In the genomic region with DNA sequence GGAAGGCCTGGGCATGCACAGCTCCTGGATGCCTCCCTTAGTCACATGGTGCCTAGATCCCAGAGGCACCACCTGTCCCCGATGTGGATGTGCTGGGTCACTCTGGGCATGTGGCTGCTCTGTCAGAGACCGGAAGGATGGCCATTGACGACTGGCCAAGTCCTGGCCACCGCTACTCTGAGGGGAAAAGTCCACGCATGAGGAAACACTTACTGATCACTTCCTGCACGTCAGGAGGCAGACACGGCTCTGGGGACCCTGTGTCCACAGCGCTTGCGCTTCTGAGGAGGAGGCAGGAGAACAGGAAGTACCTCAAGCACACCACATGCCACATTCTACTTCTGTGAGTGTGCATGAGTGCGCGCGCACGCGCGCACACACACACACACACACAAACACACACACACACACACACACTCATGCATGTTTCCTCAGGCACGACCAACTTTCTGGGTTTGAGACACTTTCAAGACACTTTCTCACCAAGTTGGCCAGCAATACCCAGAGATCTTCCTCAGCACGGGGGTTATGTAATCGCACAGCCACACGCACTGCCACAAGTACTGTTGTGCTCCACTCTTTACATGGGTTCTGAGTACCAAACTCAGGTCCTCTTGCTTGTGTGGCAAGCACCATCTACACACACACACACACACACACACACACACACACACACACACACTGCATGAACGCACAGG, we compare ENCODE assay signal across 9 mouse cellular contexts.
DNase-seq lines count a peak whose midpoint lies in the region; ATAC-seq and TF ChIP-seq lines count a peak whose summit lies in the region.
"Had no signal": no experiment of that assay in that cellular context is flagged by ENCODE, and none has a peak within 500 bp of the region (broad histone marks: within the 10 kb centered on the region; RNA-seq: fewer than 3 reads in every experiment).

No protein-coding gene starts in this region.

- no peak for TF ChIP-seq EP300 in liver, embryonic 14.5 days (IDR thresholded peaks at IDR 0.05; ENCODE audit: low read depth)

- no peak overlapping the region for H3K9ac ChIP-seq in heart, embryonic 16.5 days (ENCODE audit: low read length)
- no peak overlapping the region for H3K9ac ChIP-seq in liver, embryonic 14.5 days (replicated peaks)
- no peak overlapping the region for H3K9ac ChIP-seq in hindbrain, embryonic 13.5 days
- H3K9ac ChIP-seq: hindbrain, embryonic 15.5 days had no signal

- no peaks in the 10 kb centered on the region for H3K36me3 ChIP-seq in heart, embryonic 16.5 days (ENCODE audit: control insufficient read depth, insufficient read depth)
- H3K36me3 ChIP-seq in liver, embryonic 14.5 days (replicated peaks; ENCODE audit: control insufficient read depth, insufficient read depth, low read depth) = no peaks in the 10 kb centered on the region
- no peaks in the 10 kb centered on the region for H3K36me3 ChIP-seq in hindbrain, embryonic 13.5 days
- H3K36me3 ChIP-seq: hindbrain, embryonic 15.5 days had no signal

- H3K4me2 ChIP-seq in heart, embryonic 16.5 days (ENCODE audit: low read depth, low read length) = peak overlapping the region; percentile 12; the same call in 1 of the 2 replicates
- H3K4me2 ChIP-seq in liver, embryonic 14.5 days (ENCODE audit: low read depth) = peak overlapping the region; percentile 13; the same call in 1 of the 2 replicates
- H3K4me2 ChIP-seq in hindbrain, embryonic 13.5 days = no peak overlapping the region
- H3K4me2 ChIP-seq: hindbrain, embryonic 15.5 days had no signal

- H3K27me3 ChIP-seq in heart, embryonic 16.5 days (ENCODE audit: control insufficient read depth, insufficient read depth, low read length) = no peaks in the 10 kb centered on the region
- H3K27me3 ChIP-seq in liver, embryonic 14.5 days (ENCODE audit: control insufficient read depth, insufficient read depth, low read length) = no peaks in the 10 kb centered on the region
- 0 out of 2 replicates have a peak, but pooled peaks cover 3% of the 10 kb centered on the region for H3K27me3 ChIP-seq in hindbrain, embryonic 13.5 days
- H3K27me3 ChIP-seq: hindbrain, embryonic 15.5 days had no signal

- 62% methylated on average over 20 of the region's 20 CpGs for WGBS in heart, embryonic 16.5 days
- 41% methylated on average over 20 of the region's 20 CpGs for WGBS in liver, embryonic 14.5 days (ENCODE audit: insufficient replicate concordance)
- 75% methylated on average over 20 of the region's 20 CpGs for WGBS in hindbrain, embryonic 13.5 days

- DNase-seq in adrenal gland, adult (ENCODE audit: inconsistent age in 2 of 2, low spot score in 1 of 2) = peak; percentile 76 to 83
- no peak for DNase-seq in adrenal gland, postnatal 25 days
- peak; percentile 63 for DNase-seq in adipocyte (ENCODE audit: low spot score)
- DNase-seq in liver, embryonic 14.5 days (ENCODE audit: low read depth in 3 of 3, low spot score in 3 of 3) = no peak
- DNase-seq in spleen, adult 18-20 months = peak; percentile 53 to 75
- DNase-seq in urinary bladder, postnatal 4 days (ENCODE audit: low spot score in 2 of 2) = no peak

- H3K4me3 ChIP-seq in heart, embryonic 16.5 days (ENCODE audit: low read length) = no peak overlapping the region
- no peak overlapping the region for H3K4me3 ChIP-seq in liver, embryonic 14.5 days (ENCODE audit: insufficient read depth in 1 of 2, low read depth in 2 of 2, low read length in 2 of 2)
- H3K4me3 ChIP-seq in hindbrain, embryonic 13.5 days = no peak overlapping the region
- H3K4me3 ChIP-seq: hindbrain, embryonic 15.5 days had no signal

- 0 out of 2 replicates have a peak, but pooled peaks have one; percentile 5 for ATAC-seq in heart, embryonic 16.5 days (replicated peaks; ENCODE audit: extremely low read depth, insufficient read depth, low FRiP score)
- peak; percentile 14; the same call in 1 of the 2 replicates for ATAC-seq in liver, embryonic 14.5 days (ENCODE audit: insufficient read depth)
- ATAC-seq in hindbrain, embryonic 13.5 days (ENCODE audit: low FRiP score) = no peak

- peaks cover 15% of the 10 kb centered on the region for H3K4me1 ChIP-seq in heart, embryonic 16.5 days (ENCODE audit: control insufficient read depth, insufficient read depth, low read length)
- peaks cover 2 to 18% of the 10 kb centered on the region in 2 experiments; a peak in 2 of 4 replicates for H3K4me1 ChIP-seq in liver, embryonic 14.5 days (replicated peaks; ENCODE audit: control insufficient read depth in 2 of 2, insufficient read depth in 2 of 2, low read length in 1 of 2)
- H3K4me1 ChIP-seq in hindbrain, embryonic 13.5 days (replicated peaks) = peaks cover 30% of the 10 kb centered on the region

- no peak for TF ChIP-seq CTCF in liver, embryonic 14.5 days (IDR thresholded peaks at IDR 0.05; ENCODE audit: low read depth)

- no peak overlapping the region for H3K27ac ChIP-seq in heart, embryonic 16.5 days (ENCODE audit: low read length)
- H3K27ac ChIP-seq in liver, embryonic 14.5 days = no peak overlapping the region
- no peak overlapping the region for H3K27ac ChIP-seq in hindbrain, embryonic 13.5 days
- H3K27ac ChIP-seq: hindbrain, embryonic 15.5 days had no signal

- H3K9me3 ChIP-seq in heart, embryonic 16.5 days (replicated peaks; ENCODE audit: control insufficient read depth, low read length) = no peaks in the 10 kb centered on the region
- no peaks in the 10 kb centered on the region for H3K9me3 ChIP-seq in liver, embryonic 14.5 days (ENCODE audit: control insufficient read depth, low read length)
- H3K9me3 ChIP-seq in hindbrain, embryonic 13.5 days = no peaks in the 10 kb centered on the region
- H3K9me3 ChIP-seq: hindbrain, embryonic 15.5 days had no signal

Comparison
In these comparisons a context has a peak if more than half of its experiments do, and no peak if none do; other contexts are left out.
1. DNase-seq: peak in adrenal gland, adult (2 of 2), adipocyte (single experiment) and spleen, adult 18-20 months (2 of 2); none in adrenal gland, postnatal 25 days (single experiment), liver, embryonic 14.5 days (0 of 3) and urinary bladder, postnatal 4 days (0 of 2).